Mouse (Mus musculus) small intestine, adult 2 months (tissue): ENCODE measurements around the gene Acpp.

Experiments
- CTCF ChIP-seq: fragments of 200-500 bp; IDR thresholded peaks from 2 replicates; pipeline ENCODE4 v1.5.1; 2012; ENCODE audit warnings: low read depth, mild to moderate bottlenecking, control low read depth, inconsistent platforms, low read length, moderate library complexity, mixed read lengths; ENCODE audit not compliant: insufficient replicate concordance, insufficient read length; ENCODE audit errors: extremely low read depth
- POLR2A ChIP-seq: fragments of 200-500 bp; IDR thresholded peaks from 2 replicates; pipeline ENCODE4 v1.6.1; 2012; ENCODE audit warnings: low read depth, mild to moderate bottlenecking, control low read depth, inconsistent platforms, low read length, moderate library complexity

DNA sequence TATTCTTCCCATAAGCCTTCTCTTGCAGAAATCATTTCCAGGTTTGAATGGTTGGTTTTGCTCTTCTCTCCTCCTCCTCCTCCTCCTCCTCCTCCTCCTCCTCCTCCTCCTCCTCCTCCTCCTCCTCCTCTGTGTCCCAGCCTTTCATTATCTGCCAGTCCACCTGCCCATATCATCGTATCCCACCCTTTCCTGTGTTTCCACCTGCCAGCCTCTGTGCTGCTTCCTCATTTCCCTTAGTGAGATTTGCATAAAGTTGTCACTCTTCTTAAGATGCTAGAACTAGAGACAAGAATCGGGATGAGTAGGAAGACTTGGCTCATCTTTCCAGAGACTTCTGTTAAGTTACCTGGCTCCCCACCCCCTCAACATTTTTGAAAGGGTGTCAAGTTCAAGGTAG lies 73.0 kb downstream of the Acpp start:
- TF ChIP-seq POLR2A, result no peak
- TF ChIP-seq CTCF, result no peak
